Mouse (Mus musculus): ENCODE data around the gene E130311K13Rik. TPM values are rescaled to one million over a fixed set of nuclear protein-coding genes. Genes with fewer than 3 reads are reported as not detected.

Gene E130311K13Rik
- 1 to 10 TPM; 2.7 to 4.4 TPM for total RNA-seq (2021)
- long read RNA-seq, experiment 1, transcript E130311K13Rik-201 (5 exons, 1,640 nt): major isoform, 5 of 10 reads
- long read RNA-seq, experiment 1, partial matches to known transcripts: 0 of 10 reads
- long read RNA-seq, experiment 1, other reads (novel, unspliced or antisense): 5 of 10 reads
- long read RNA-seq, experiment 2, partial matches to known transcripts: 0 of 7 reads
- long read RNA-seq, experiment 2, other reads (novel, unspliced or antisense): 4 of 7 reads

GRCm38 (mm10) chr3:63928878-63929859 lies at the start of gene E130311K13Rik:
TSS of gene E130311K13Rik (minus strand) at chr3:63929472.
- DNase-seq: peak; percentile 83 to 87
- intact Hi-C loops (cut with DNase I): loop anchor here (5.0 kb wide), 1 partner anchor 377 kb away; no protein-coding TSS in a partner anchor

- intact Hi-C loops (cut with DNase I): no loop called here
- DNase-seq: no peak
Observed at GRCm38 (mm10) chr3:63977895-63978294, 48.6 kb upstream of the E130311K13Rik start.

- DNase-seq: peak; percentile 89 to 93
- intact Hi-C loops (cut with DNase I): no loop called here
Observed at GRCm38 (mm10) chr3:63975955-63976908, 47.0 kb upstream of the E130311K13Rik start, which contains the start of gene Gmps. TSS of gene Gmps (plus strand) at chr3:63976106.

- DNase-seq: no peak
- intact Hi-C loops (cut with DNase I): no loop called here
Observed at GRCm38 (mm10) chr3:63965929-63966328, 36.7 kb upstream of the E130311K13Rik start.

GRCm38 (mm10) chr3:63964922-63965249 lies 35.6 kb upstream of the E130311K13Rik start:
- intact Hi-C loops (cut with DNase I): no loop called here
- DNase-seq: no peak

GRCm38 (mm10) chr3:63964100-63964921 lies 35.0 kb upstream of the E130311K13Rik start, which contains the start of gene Slc33a1:
TSS of gene Slc33a1 (minus strand) at chr3:63964768.
- peak; percentile 96 to 99 for DNase-seq
- intact Hi-C loops (cut with DNase I): no loop called here

- intact Hi-C loops (cut with DNase I): no loop called here
- DNase-seq: no peak
Observed at GRCm38 (mm10) chr3:63963421-63964099, 34.3 kb upstream of the E130311K13Rik start.

- no peak for DNase-seq
- intact Hi-C loops (cut with DNase I): no loop called here
Observed at GRCm38 (mm10) chr3:63949837-63950236, 20.6 kb upstream of the E130311K13Rik start.

GRCm38 (mm10) chr3:63941204-63941850 lies 12.1 kb upstream of the E130311K13Rik start:
- no peak for DNase-seq
- intact Hi-C loops (cut with DNase I): no loop called here

- intact Hi-C loops (cut with DNase I): no loop called here
- no peak for DNase-seq
Observed at GRCm38 (mm10) chr3:63938928-63939327, 9.7 kb upstream of the E130311K13Rik start.

GRCm38 (mm10) chr3:63919634-63920033 lies 9.6 kb downstream of the E130311K13Rik start:
- DNase-seq: no peak
- intact Hi-C loops (cut with DNase I): no loop called here

GRCm38 (mm10) chr3:63910301-63910700 lies 19.0 kb downstream of the E130311K13Rik start:
- intact Hi-C loops (cut with DNase I): no loop called here
- no peak for DNase-seq

- no peak for DNase-seq
- intact Hi-C loops (cut with DNase I): no loop called here
Observed at GRCm38 (mm10) chr3:63905241-63905640, 24.0 kb downstream of the E130311K13Rik start.

- DNase-seq: no peak
- intact Hi-C loops (cut with DNase I): no loop called here
Observed at GRCm38 (mm10) chr3:63904157-63904556, 25.1 kb downstream of the E130311K13Rik start.

- intact Hi-C loops (cut with DNase I): no loop called here
- no peak for DNase-seq
Observed at GRCm38 (mm10) chr3:63900021-63900571, 29.2 kb downstream of the E130311K13Rik start.

- intact Hi-C loops (cut with DNase I): no loop called here
- no peak for DNase-seq
Observed at GRCm38 (mm10) chr3:63899309-63899695, 30.0 kb downstream of the E130311K13Rik start, which contains the start of gene Plch1. TSS of gene Plch1 (minus strand) at chr3:63899472.

GRCm38 (mm10) chr3:63898581-63899308 lies 30.5 kb downstream of the E130311K13Rik start:
- peak; percentile 34 to 43 for DNase-seq
- intact Hi-C loops (cut with DNase I): no loop called here
